Mouse (Mus musculus) brain, embryonic 14.5 days (tissue): ENCODE measurements around the gene Tmem54. TPM values are rescaled to one million over a fixed set of nuclear protein-coding genes. Genes with fewer than 3 reads are reported as not detected.
A peak's percentile ranks its signal among the peaks of the same experiment; 100 is the strongest.

Experiments
- DNase-seq: peaks from one replicate; pipeline ENCODE4 v3.0.0-alpha.2; 2011; ENCODE audit warnings: low read depth
- CTCF ChIP-seq: fragments of 200-500 bp; IDR thresholded peaks from 2 replicates; pipeline ENCODE4 v1.5.1; 2012; ENCODE audit warnings: inconsistent platforms, mild to moderate bottlenecking, moderate library complexity, borderline replicate concordance; ENCODE audit not compliant: insufficient read depth, insufficient read length; ENCODE audit errors: extremely low read depth
- POLR2A ChIP-seq: fragments of 200-500 bp; IDR thresholded peaks from 2 replicates; pipeline ENCODE4 v1.6.1; 2012; ENCODE audit warnings: mild to moderate bottlenecking, inconsistent platforms, borderline replicate concordance; ENCODE audit not compliant: poor library complexity, insufficient read depth, insufficient read length, severe bottlenecking; ENCODE audit errors: extremely low read depth
- polyA plus RNA-seq: library from polyadenylated mRNA; depleted of rRNA; stranded (reverse); fragments of >200 nt; gene quantifications from 2 replicates; pipeline ENCODE4 v1.2.3, GENCODE M21; 2012; rRNA removed

Tmem54 gene
- polyA plus RNA-seq, 1 experiment, result 0.42 TPM

DNA sequence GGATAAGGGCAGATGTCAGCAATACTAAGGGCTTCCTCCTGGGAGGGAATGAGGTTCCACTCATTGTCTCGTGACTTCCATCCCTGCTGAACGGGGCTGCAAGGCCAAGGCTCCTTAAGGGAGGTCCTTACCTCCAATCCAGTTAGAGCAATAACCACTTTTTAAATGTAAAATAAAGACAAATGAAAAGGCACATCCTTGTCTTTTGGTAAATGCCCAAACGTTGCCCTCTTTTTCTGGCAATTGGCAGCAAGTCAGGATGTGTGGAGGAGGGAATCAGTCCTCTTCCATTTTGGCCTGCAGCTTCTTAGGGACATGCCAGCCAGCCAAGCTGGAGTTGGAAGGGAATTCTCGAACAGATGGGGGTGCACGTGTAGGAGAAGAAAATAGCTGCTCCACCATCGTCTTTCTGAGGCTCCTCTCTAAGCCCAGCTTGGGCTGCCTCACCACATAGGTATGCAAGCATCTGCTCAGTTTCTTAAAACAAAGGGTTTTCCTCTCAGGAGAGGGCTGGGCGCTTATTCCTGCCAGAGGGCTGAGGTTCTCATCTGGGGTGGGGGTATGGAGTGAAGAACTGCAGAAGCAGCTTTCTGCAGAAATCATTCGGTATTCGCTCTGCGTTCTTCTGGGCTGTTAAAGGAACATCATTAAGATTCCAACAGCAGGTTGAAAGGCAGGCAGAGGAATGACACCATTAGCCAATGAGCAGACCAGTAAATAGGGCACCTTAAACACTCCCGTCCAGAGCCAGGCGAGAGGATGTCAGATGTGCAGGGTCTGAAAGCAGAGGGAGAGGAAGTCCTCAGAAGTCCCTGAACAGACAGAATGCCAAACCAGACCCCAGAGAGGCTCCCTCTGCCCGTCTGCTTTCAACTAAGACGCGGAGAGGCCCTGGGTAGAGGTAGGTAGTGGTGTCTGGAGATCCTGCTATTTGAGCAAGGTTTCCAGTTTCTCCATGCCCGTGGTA, 39.3 kb downstream of the Tmem54 start:
- DNase-seq, result peak; percentile 89

DNA sequence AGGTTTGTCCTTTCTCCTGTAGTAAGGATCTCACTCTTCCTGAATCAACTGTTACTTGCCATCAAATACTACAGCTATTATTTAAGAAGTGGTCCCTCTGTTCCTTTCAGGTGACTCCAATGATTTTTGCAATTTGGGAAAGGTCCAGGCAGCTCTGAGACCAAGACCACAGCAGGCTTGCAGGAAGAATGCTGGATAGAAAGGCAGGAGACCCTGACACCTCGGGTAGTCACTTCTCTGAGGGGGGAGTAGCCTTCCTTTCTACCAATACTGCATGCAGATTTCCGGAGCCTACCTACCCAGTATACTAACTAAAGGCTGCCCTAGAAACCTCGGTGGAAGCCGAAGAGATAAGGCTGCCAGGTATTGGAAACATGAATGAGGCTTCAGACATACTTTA, 40.1 kb downstream of the Tmem54 start:
- TF ChIP-seq CTCF, result no peak
- TF ChIP-seq POLR2A, result no peak
- DNase-seq, result no peak

More for the DNA sequence above, 39.3 kb downstream of the Tmem54 start:
- no peak for TF ChIP-seq POLR2A
- TF ChIP-seq CTCF, result no peak

- no peak for DNase-seq
- TF ChIP-seq POLR2A (no peak), CTCF (no peak)
Observed at GRCm38 (mm10) chr4:129145943-129146342, 40.6 kb downstream of the Tmem54 start.

GRCm38 (mm10) chr4:129146392-129146791, 41.0 kb downstream of the Tmem54 start:
- DNase-seq, result no peak
- no peak for TF ChIP-seq CTCF
- no peak for TF ChIP-seq POLR2A

- TF ChIP-seq POLR2A, result no peak
- no peak for TF ChIP-seq CTCF
- no peak for DNase-seq
Observed at GRCm38 (mm10) chr4:129147552-129148103, 42.3 kb downstream of the Tmem54 start.

DNA sequence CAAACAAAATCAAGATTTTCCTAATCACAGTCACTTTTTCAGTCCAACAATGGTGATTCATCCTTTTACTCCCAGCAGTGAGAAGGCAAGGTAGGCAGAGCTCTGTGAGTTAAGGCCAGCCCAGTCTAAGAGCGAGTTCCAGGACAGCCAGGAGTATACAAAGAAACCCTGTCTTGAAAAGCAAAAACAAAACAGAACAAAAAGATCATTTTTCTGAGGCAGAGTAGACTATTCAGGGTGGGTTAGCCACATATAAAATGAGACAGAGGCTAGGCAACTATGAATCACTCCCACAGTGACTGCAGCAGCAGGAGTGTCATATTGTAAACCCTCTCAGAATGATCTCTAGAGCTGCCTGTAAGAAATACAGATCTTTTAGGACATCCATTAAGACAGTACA, 44.0 kb downstream of the Tmem54 start:
- TF ChIP-seq CTCF, result no peak
- no peak for TF ChIP-seq POLR2A
- no peak for DNase-seq

DNA sequence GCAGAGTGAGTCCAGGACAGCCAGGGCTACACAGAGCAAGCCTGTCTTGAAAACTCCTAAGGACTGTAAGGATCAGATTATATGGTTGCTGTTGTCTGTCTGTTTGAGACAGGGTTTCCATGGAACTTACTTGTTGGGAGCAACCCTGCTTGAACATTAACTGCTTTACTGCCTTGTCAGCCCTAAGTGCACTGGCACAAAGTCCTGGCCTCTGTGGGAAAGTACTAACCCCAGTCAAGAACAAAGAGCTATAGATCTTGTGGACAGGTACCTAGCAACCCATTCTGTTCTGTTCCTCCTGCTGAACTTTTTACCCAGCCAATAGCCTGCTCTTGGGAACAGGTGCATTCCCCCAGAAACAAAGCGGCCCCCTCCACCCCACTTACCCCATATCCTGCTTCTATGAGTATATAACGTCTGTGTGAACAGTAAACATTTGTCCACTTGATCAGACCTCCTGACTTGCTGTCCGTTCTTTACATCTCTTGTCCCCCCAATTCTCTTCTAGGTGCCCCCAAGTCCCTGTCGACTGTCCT, 46.0 kb downstream of the Tmem54 start:
- TF ChIP-seq CTCF, result no peak
- no peak for TF ChIP-seq POLR2A
- DNase-seq, result no peak

DNA sequence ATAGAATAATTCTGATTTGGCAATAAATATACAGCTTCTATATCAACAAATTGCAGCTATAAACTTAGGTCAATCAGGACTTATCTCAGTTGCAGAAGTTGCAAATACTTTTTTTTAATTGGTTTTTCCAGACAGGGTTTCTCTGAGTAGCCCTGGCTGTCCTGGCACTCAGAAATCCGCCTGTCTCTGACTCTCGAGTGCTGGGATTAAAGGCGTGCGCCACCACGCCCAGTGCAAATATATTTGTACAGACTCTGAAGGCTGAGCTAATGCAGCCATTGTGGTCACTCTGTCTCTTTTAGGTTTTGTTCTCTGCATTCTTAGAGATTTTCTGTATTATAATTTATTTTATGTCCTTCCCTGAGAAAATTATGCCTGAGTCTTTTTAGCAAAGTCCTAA, 52.2 kb downstream of the Tmem54 start:
- DNase-seq, result no peak
- no peak for TF ChIP-seq CTCF
- TF ChIP-seq POLR2A, result no peak

- DNase-seq, result no peak
- TF ChIP-seq POLR2A, result no peak
- TF ChIP-seq CTCF, result no peak
Observed at GRCm38 (mm10) chr4:129158549-129158948, 53.2 kb downstream of the Tmem54 start.

GRCm38 (mm10) chr4:129161076-129161475, 55.7 kb downstream of the Tmem54 start:
- DNase-seq, result no peak
- no peak for TF ChIP-seq POLR2A

Other genes with a start within 250 kb of the Tmem54 start
- gene Trim62, start 222.0 kb upstream of the Tmem54 start, polyA plus RNA-seq, result 15.4 and 33.5 TPM in 2 replicates
- gene Azin2, start 143.1 kb upstream of the Tmem54 start, polyA plus RNA-seq, result 14.3 and 15.8 TPM in 2 replicates
- 54.3 and 68.4 TPM in 2 replicates for gene Ak2, start 113.6 kb upstream of the Tmem54 start, polyA plus RNA-seq
- gene Rnf19b, start 47.3 kb upstream of the Tmem54 start, polyA plus RNA-seq, result 73.0 and 84.4 TPM in 2 replicates
- 50.3 and 57.2 TPM in 2 replicates for gene Hpca, start 16.5 kb downstream of the Tmem54 start, polyA plus RNA-seq
- 4.4 and 7.4 TPM in 2 replicates for gene Fndc5, start 31.5 kb downstream of the Tmem54 start, polyA plus RNA-seq
- gene S100pbp, start 84.2 kb downstream of the Tmem54 start, polyA plus RNA-seq, result 38.3 and 42.0 TPM in 2 replicates
- gene Yars, start 84.2 kb downstream of the Tmem54 start, polyA plus RNA-seq, result 54.5 and 68.4 TPM in 2 replicates
- gene C77080, start 155.9 kb downstream of the Tmem54 start, polyA plus RNA-seq, result 12.2 and 15.9 TPM in 2 replicates
- gene Sync, start 182.1 kb downstream of the Tmem54 start, polyA plus RNA-seq, result 0.44 and 1.1 TPM in 2 replicates
- 115 and 121 TPM in 2 replicates for gene Rbbp4, start 229.8 kb downstream of the Tmem54 start, polyA plus RNA-seq
- 17.9 and 23.8 TPM in 2 replicates for gene Zbtb8os, start 230.1 kb downstream of the Tmem54 start, polyA plus RNA-seq